Mouse (Mus musculus): Measurements from ENCODE around the gene Chst7.

DNA sequence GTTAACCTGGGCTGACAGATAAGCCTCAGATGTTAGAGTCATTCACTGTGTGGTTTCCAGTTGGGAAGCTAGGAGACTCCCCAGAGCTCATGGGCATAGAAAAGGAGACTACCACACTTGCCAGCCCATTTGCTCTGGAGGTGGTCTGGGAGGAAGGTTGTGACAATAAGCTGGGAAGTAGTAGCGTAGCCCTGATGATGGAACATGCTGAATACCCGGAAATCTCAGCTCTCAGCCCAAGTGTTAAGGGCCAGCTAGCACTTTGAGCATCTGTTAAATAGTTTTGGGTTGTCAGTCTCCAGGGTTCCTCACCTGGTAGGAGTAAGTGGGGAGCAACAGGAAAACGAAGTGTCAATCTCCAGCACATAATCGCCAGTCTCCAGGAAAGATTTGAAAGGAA is 10.8 kb downstream of the Chst7 start:
- TF ChIP-seq CTCF (IDR thresholded peaks at IDR 0.05; ENCODE audit: low read depth, low read length) (no peak), POLR2A (IDR thresholded peaks at IDR 0.05; ENCODE audit: insufficient read depth, low read length) (no peak)
